Mouse (Mus musculus) ES-E14 (cell line): ENCODE results near the gene Dnmt3a.

ENCODE experiments used
- CHD2 ChIP-seq: IDR thresholded peaks from 2 replicates; pipeline ENCODE4 v1.6.1; 2014; ENCODE audit warnings: mild to moderate bottlenecking, low read depth, low read length, inconsistent platforms
- ZC3H11A ChIP-seq: IDR thresholded peaks from 2 replicates; pipeline ENCODE4 v1.6.1; 2012; ENCODE audit warnings: low read depth, mild to moderate bottlenecking, inconsistent platforms, low read length, borderline replicate concordance
- ZNF384 ChIP-seq: IDR thresholded peaks from 2 replicates; pipeline ENCODE4 v1.6.1; 2012; ENCODE audit warnings: low read depth, low read length, inconsistent platforms

DNA sequence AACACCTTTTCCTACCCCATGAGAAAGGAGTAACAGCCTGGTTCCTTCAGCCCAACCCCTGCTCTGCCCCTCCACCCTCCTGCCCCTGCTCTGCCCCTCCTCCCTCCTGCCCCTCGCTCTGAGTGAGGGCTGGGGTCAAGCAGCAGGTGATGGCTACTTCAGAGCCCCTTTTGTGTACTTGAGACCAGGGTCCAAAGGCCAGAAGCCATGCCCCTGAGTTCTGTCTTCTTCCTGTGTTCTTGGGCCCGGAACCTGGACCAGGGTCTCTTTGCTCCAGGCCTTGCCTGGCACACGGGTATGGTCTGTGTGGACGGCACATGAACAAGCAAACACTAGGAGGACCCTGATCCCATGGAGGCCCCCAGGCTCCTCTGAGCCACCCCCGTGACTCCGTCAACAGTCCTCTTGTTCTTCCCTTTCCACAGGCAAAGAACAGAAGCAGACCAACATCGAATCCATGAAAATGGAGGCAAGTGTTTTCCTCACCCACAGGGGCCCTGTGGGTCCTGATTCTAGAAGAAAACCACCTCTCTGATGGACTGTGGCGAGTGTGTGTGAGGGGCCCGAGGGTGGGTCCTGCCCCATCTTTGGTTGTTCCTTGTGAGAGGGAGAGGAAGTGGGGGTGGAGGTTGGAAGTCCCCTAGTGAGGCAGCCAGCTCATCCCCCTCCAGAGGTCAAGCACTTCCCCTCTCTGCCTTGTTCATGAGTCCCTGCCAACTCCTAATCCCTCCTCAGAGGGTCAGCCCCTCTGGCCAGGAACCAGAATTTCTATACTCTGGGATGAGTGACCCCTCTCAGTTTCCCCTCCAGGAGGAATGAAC is 66.8 kb downstream of the Dnmt3a start:
- TF ChIP-seq ZC3H11A (no peak), ZNF384 (no peak), CHD2 (no peak)
